ENCODE assay signal across 9 mouse cellular contexts in genomic region chr12:73111561-73112325, GRCm38 (mm10). TPM values are rescaled to one million over a fixed set of nuclear protein-coding genes. Genes with fewer than 3 reads are reported as not detected.
A peak's percentile ranks its signal among the peaks of the same experiment; 100 is the strongest.
DNase-seq lines count a peak whose midpoint lies in the region; ATAC-seq and TF ChIP-seq lines count a peak whose summit lies in the region.
"Had no signal": no experiment of that assay in that cellular context is flagged by ENCODE, and none has a peak within 500 bp of the region (broad histone marks: within the 10 kb centered on the region; RNA-seq: fewer than 3 reads in every experiment).

No protein-coding gene starts in this region.

- no peaks in the 10 kb centered on the region for H3K36me3 ChIP-seq in heart, adult 2 months (ENCODE audit: control insufficient read depth, insufficient read depth, low read length)
- H3K36me3 ChIP-seq in embryonic facial prominence, embryonic 14.5 days (ENCODE audit: control insufficient read depth, insufficient read depth, low read length): peaks cover 13% of the 10 kb centered on the region
- no peaks in the 10 kb centered on the region for H3K36me3 ChIP-seq in midbrain, embryonic 11.5 days (ENCODE audit: control insufficient read depth, insufficient read depth, low read length)

- peak overlapping the region; percentile 85 for H3K4me2 ChIP-seq in embryonic facial prominence, embryonic 14.5 days (ENCODE audit: low read depth, low read length)
- peak overlapping the region; percentile 99 for H3K4me2 ChIP-seq in midbrain, embryonic 11.5 days

- intact Hi-C loops in heart, adult 2 months (cut with DNase I): loop anchor here (5.0 kb wide), 2 partner anchors 64 to 176 kb away; partner anchors contain the start of genes Slc38a6 and Trmt5
- intact Hi-C loops in heart, postnatal 36 days (cut with DNase I): loop anchor here (5.0 kb wide), 3 partner anchors 64 to 341 kb away; no protein-coding TSS in a partner anchor

- no peak for TF ChIP-seq EP300 in heart, adult 2 months (IDR thresholded peaks at IDR 0.05; ENCODE audit: insufficient read depth, low read depth, low read length)

- WGBS in heart, adult 2 months: 1% methylated on average over 44 of the region's 44 CpGs
- 0% methylated on average over 37 of the region's 44 CpGs for WGBS in embryonic facial prominence, embryonic 14.5 days
- WGBS in midbrain, embryonic 11.5 days: under 1% methylated on average over 43 of the region's 44 CpGs

- H3K9me3 ChIP-seq in embryonic facial prominence, embryonic 14.5 days (ENCODE audit: control insufficient read depth, low read length): no peaks in the 10 kb centered on the region
- no peaks in the 10 kb centered on the region for H3K9me3 ChIP-seq in midbrain, embryonic 11.5 days (ENCODE audit: control insufficient read depth, low read length)

- peak overlapping the region; percentile 64 for H3K9ac ChIP-seq in heart, adult 2 months (ENCODE audit: low read depth, low read length)
- peak overlapping the region; percentile 91 for H3K9ac ChIP-seq in embryonic facial prominence, embryonic 14.5 days (ENCODE audit: low read depth, low read length)
- peak overlapping the region; percentile 78 for H3K9ac ChIP-seq in midbrain, embryonic 11.5 days (ENCODE audit: low read length)

- peak overlapping the region; percentile 79 for H3K4me3 ChIP-seq in heart, adult 2 months
- H3K4me3 ChIP-seq in embryonic facial prominence, embryonic 14.5 days (ENCODE audit: low read depth, low read length): peak overlapping the region; percentile 74
- peak overlapping the region; percentile 69 for H3K4me3 ChIP-seq in midbrain, embryonic 11.5 days (ENCODE audit: low read depth, low read length)

- H3K79me2 ChIP-seq in heart, adult 2 months (replicated peaks; ENCODE audit: control insufficient read depth, insufficient read depth, low read length): no peaks in the 10 kb centered on the region

- no peak for TF ChIP-seq CTCF in heart, adult 2 months (IDR thresholded peaks at IDR 0.05)

- peaks cover 1% of the 10 kb centered on the region; the same call in 1 of the 2 replicates for H3K4me1 ChIP-seq in heart, adult 2 months (ENCODE audit: control insufficient read depth, insufficient read depth, low read length)
- H3K4me1 ChIP-seq in embryonic facial prominence, embryonic 14.5 days (ENCODE audit: control insufficient read depth, insufficient read depth, low read length): peaks cover 23% of the 10 kb centered on the region
- peaks cover 16% of the 10 kb centered on the region for H3K4me1 ChIP-seq in midbrain, embryonic 11.5 days (ENCODE audit: control insufficient read depth, insufficient read depth, low read length)

- no peak; the same call in 1 of the 2 replicates for ATAC-seq in embryonic facial prominence, embryonic 14.5 days (ENCODE audit: low read depth)
- ATAC-seq in midbrain, embryonic 11.5 days (ENCODE audit: low FRiP score): peak; percentile 47

- H3K27me3 ChIP-seq in heart, adult 2 months (ENCODE audit: control insufficient read depth, insufficient read depth, low read length): no peaks in the 10 kb centered on the region; the same call in 1 of the 2 replicates
- no peaks in the 10 kb centered on the region for H3K27me3 ChIP-seq in embryonic facial prominence, embryonic 14.5 days (replicated peaks; ENCODE audit: control insufficient read depth, insufficient read depth, low read length)
- H3K27me3 ChIP-seq in midbrain, embryonic 11.5 days (ENCODE audit: control insufficient read depth, insufficient read depth, low read length): peaks cover 4% of the 10 kb centered on the region; the same call in 1 of the 2 replicates

- DNase-seq in heart, adult 2 months: peak; percentile 26 to 36
- no peak for DNase-seq in heart, adult 11 months
- peak; percentile 52 for DNase-seq in ZHBTc4 (ENCODE audit: low read depth, low spot score)
- DNase-seq in embryonic facial prominence, embryonic 14.5 days (ENCODE audit: low spot score): peak; percentile 41
- DNase-seq in heart, postnatal 36 days: peak; percentile 15 to 28
- peak; percentile 76 to 85 for DNase-seq in kidney, postnatal 4 days
- peak; percentile 95 for DNase-seq in midbrain, embryonic 11.5 days (ENCODE audit: low spot score, missing footprints)
- DNase-seq in urinary bladder, postnatal 14 days (ENCODE audit: low spot score): peak; percentile 33

- peak overlapping the region; percentile 57 for H3K27ac ChIP-seq in heart, adult 2 months
- peak overlapping the region; percentile 87 for H3K27ac ChIP-seq in embryonic facial prominence, embryonic 14.5 days (replicated peaks; ENCODE audit: low read depth, low read length)
- H3K27ac ChIP-seq in midbrain, embryonic 11.5 days (ENCODE audit: low read depth, low read length): no peak overlapping the region

- no peak for TF ChIP-seq POLR2A in heart, adult 2 months (IDR thresholded peaks at IDR 0.05; ENCODE audit: insufficient read depth, low read depth, low read length)

RNA-seq across cellular contexts. Expression of gene Six4, which starts 1.5 kb away (rescaled TPM):
- 1 to 10 TPM; 3.9 to 6.8 TPM for total RNA-seq in heart, adult 2 months (2021)
- polyA plus RNA-seq in heart, adult 2 months (2012; rRNA removed): 1.6 and 2.6 TPM in 2 replicates
- 6.3 and 7.0 TPM in 2 replicates for polyA plus RNA-seq in embryonic facial prominence, embryonic 14.5 days (2014; fragmentation: Nextera tagmentation; extraction: Ambion mirVana)
- 1 to 10 TPM; 4.8 to 6.1 TPM for total RNA-seq in heart, postnatal 36 days (2021)
- polyA plus RNA-seq in midbrain, embryonic 11.5 days (2014; fragmentation: Nextera tagmentation; extraction: Ambion mirVana): 2.9 and 3.0 TPM in 2 replicates
- total RNA-seq: MEL had no signal

RNA-seq across cellular contexts. Expression of gene Mnat1, which starts 11.8 kb away (rescaled TPM):
- 10 to 100 TPM; 16.3 to 16.8 TPM for total RNA-seq in heart, adult 2 months (2021)
- 5.6 and 8.6 TPM in 2 replicates for polyA plus RNA-seq in heart, adult 2 months (2012; rRNA removed)
- 38.2 and 41.7 TPM in 2 replicates for polyA plus RNA-seq in embryonic facial prominence, embryonic 14.5 days (2014; fragmentation: Nextera tagmentation; extraction: Ambion mirVana)
- total RNA-seq in heart, postnatal 36 days (2021): 10 to 100 TPM; 16.6 to 20.1 TPM
- polyA plus RNA-seq in midbrain, embryonic 11.5 days (2014; fragmentation: Nextera tagmentation; extraction: Ambion mirVana): 36.8 and 38.7 TPM in 2 replicates

RNA-seq across cellular contexts. Expression of gene Six1, which starts 58.1 kb away (rescaled TPM):
- 1 to 10 TPM; 1.2 to 1.4 TPM for total RNA-seq in heart, adult 2 months (2021)
- polyA plus RNA-seq in heart, adult 2 months (2012; rRNA removed): 0.90 and 0.94 TPM in 2 replicates
- 46.5 and 53.9 TPM in 2 replicates for polyA plus RNA-seq in embryonic facial prominence, embryonic 14.5 days (2014; fragmentation: Nextera tagmentation; extraction: Ambion mirVana)
- 1 to 10 TPM in 1 of 2 experiments, under 1 TPM in 1; 0.89 to 1.3 TPM for total RNA-seq in heart, postnatal 36 days (2021)
- polyA plus RNA-seq in midbrain, embryonic 11.5 days (2014; fragmentation: Nextera tagmentation; extraction: Ambion mirVana): 10.4 and 12.1 TPM in 2 replicates
- total RNA-seq: MEL had no signal
